Mouse (Mus musculus) liver, adult 2 months (tissue): ENCODE data around the gene Ccdc110.

ENCODE experiments used
- CTCF ChIP-seq: fragments of 200-500 bp; IDR thresholded peaks from 2 replicates; pipeline ENCODE4 v1.5.1; 2011; ENCODE audit warnings: low read depth, low read length, control low read depth
- POLR2A ChIP-seq: fragments of 200-500 bp; IDR thresholded peaks from 2 replicates; pipeline ENCODE4 v1.6.1; 2011; ENCODE audit warnings: low read length, control low read depth; ENCODE audit not compliant: insufficient read depth; ENCODE audit errors: extremely low read depth

DNA sequence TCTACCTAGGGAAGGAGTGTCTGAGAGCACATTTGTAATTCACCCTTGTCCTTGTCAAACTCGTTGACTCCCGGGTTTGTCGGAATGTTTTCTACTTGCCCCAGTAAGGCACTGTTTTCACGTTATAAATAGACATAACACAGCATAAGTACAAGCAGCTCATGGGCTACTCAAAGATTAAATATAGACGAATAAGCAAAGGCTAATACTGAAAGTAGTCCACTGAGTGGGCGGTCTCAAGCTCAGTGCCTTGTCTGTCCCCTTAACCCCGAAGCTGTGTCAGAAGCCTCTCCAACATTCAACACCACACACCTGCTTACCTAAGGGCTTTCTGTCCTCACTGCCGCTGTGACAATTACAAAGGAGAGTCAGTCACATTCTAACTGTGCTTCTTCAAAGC is 32.8 kb upstream of the Ccdc110 start:
- no peak for TF ChIP-seq CTCF
- no peak for TF ChIP-seq POLR2A
